Mouse (Mus musculus) hindbrain, postnatal 0 days (tissue): ENCODE measurements around the gene Slc22a14. TPM values are rescaled to one million over a fixed set of nuclear protein-coding genes. Genes with fewer than 3 reads are reported as not detected.

Experiments
- ATAC-seq: fragments of 200-750 bp; cut with Nextera tagmentation; 2 replicates; pipeline ENCODE4 v1.8.0; 2017; ENCODE audit warnings: mild to moderate bottlenecking, moderate TSS enrichment, moderate library complexity
- DNase-seq: peaks from one replicate; pipeline ENCODE4 v3.0.0-alpha.2; 2015; ENCODE audit warnings: low spot score
- H3K27ac ChIP-seq: fragments of 300-500 bp; sonication (generic); 2 replicates; pipeline ENCODE4 v1.5.1; 2014; ENCODE audit warnings: mild to moderate bottlenecking
- H3K27me3 ChIP-seq: fragments of 300-500 bp; sonication (generic); 2 replicates; pipeline ENCODE4 v1.6.1; 2014; ENCODE audit warnings: low read length, mixed read lengths; ENCODE audit not compliant: insufficient read depth
- H3K36me3 ChIP-seq: fragments of 300-500 bp; sonication (generic); 2 replicates; pipeline ENCODE4 v1.6.1; 2014; ENCODE audit warnings: low read length, mixed read lengths; ENCODE audit not compliant: insufficient read depth
- H3K4me1 ChIP-seq: fragments of 300-500 bp; sonication (generic); 2 replicates; pipeline ENCODE4 v1.6.1; 2014; ENCODE audit warnings: antibody characterized with exemption, low read length, mixed read lengths; ENCODE audit not compliant: insufficient read depth
- H3K4me2 ChIP-seq: fragments of 300-500 bp; sonication (generic); 2 replicates; pipeline ENCODE4 v1.6.1; 2014; ENCODE audit warnings: low read depth, mild to moderate bottlenecking, low read length, moderate library complexity, mixed read lengths
- H3K4me3 ChIP-seq: fragments of 300-500 bp; sonication (generic); 2 replicates; pipeline ENCODE4 v1.5.1; 2014; ENCODE audit warnings: low read length
- H3K9ac ChIP-seq: fragments of 300-500 bp; sonication (generic); replicated peaks from 2 replicates; pipeline ENCODE4 v1.6.1; 2014; ENCODE audit warnings: mild to moderate bottlenecking, low read length, moderate library complexity, mixed read lengths
- H3K9me3 ChIP-seq: fragments of 300-500 bp; sonication (generic); 2 replicates; pipeline ENCODE4 v1.6.1; 2016; ENCODE audit warnings: low read length, mixed read lengths
- CTCF ChIP-seq: IDR thresholded peaks from 2 replicates; pipeline ENCODE4 v1.5.1; 2016; ENCODE audit warnings: antibody characterized with exemption, control low read depth, low read depth
- WGBS: fragments of 180-500 bp; shearing (Covaris S2); extraction: QIAGEN DNeasy Blood & Tissue Kit; methylation state at CpG from one replicate; pipeline ENCODE4 v1.1.7; 2014; 5-methylcytosine and 5-hydroxymethylcytosine counted together
- polyA plus RNA-seq: library from polyadenylated mRNA; unstranded; fragments of >200 nt; fragmentation: Nextera tagmentation; extraction: Ambion mirVana; gene quantifications from 2 replicates; pipeline ENCODE4 v1.2.1, GENCODE M21; 2015
- total RNA-seq: library from RNA; depleted of rRNA; stranded (reverse); fragments of >200 nt; gene quantifications from 2 replicates; pipeline ENCODE4 v1.2.3, GENCODE M21; 2014

The Slc22a14 gene
- total and polyA plus RNA-seq, 2 experiments from 2014 or later: not detected

DNA sequence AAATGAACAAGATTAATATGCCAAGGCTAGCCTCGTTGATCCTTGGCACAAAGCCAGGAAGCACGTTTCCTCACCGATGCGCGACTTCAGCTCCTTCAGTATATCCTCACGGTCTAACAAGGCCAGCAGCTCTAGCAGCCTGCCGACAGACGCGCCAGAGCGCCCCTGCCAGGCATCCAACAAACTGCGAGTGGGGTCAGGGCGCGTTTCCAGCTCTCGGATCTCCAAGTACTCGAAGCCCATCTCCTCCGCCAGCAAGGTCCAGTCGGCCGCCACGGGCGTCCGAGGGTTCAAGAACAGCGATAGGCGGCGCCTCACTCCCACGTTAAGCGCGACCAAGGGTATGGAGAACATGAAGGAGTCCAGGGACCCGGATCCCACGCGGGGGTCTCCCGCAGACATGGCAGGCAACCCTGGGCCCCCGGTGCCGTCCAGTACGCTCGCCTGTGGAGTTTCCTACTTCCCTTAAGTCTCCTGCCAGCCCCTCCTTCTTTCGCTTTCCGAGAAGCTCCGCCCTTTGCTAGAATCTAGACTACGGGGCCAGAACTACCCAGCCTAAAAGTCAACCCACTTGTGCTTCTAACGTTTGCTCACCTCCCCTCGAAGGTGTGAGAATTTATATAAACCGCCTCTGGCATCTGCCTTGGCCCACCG lies 25.7 kb downstream of the Slc22a14 start, which contains the start of gene Acaa1a:
Acaa1a (plus strand) TSS at position 119 of the 654 bp plus-strand sequence.
- no peaks in the 10 kb centered on the region for H3K9me3 ChIP-seq
- H3K4me2 ChIP-seq: peak within 1 kb of the TSS; percentile 74
- ATAC-seq (no peak), DNase-seq (peak; percentile 70)
- peak within 1 kb of the TSS; percentile 64 for H3K4me3 ChIP-seq
- H3K9ac ChIP-seq: peak within 1 kb of the TSS; percentile 64
- peaks cover 5% of the 10 kb centered on the region; the same call in 1 of the 2 replicates for H3K36me3 ChIP-seq
- H3K27ac ChIP-seq: peak within 1 kb of the TSS; percentile 88
- H3K4me1 ChIP-seq: peaks cover 13% of the 10 kb centered on the region
- 1% methylated on average over 43 of the region's 43 CpGs for WGBS
- no peaks in the 10 kb centered on the region for H3K27me3 ChIP-seq
- TF ChIP-seq CTCF: peak; percentile 57

DNA sequence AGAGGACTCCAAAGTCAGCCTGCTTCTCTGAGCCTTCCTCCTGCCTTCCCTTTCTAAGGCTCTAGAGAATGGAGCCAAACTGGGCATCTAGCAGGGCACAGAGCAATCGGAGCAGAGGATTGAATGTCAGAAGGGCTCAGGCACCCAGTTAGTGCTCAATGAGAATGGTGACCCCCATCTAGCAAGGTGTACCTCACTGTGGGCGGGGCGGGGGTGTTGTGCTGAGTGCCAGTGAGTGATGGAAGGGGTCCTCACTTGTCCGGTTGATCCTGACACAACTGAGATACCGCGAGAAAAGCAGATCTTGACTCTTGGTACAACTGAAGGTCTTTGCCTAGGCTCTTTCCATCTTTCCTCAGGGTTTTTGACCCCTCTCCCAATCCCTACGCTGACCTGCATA lies 26.2 kb downstream of the Slc22a14 start:
- no peak for ATAC-seq
- Histone ChIP-seq H3K27me3 (no peaks in the 10 kb centered on the region), H3K4me3 (peak overlapping the region; percentile 64), H3K36me3 (no peaks in the 10 kb centered on the region; the same call in 1 of the 2 replicates), H3K9me3 (no peaks in the 10 kb centered on the region), H3K9ac (peak overlapping the region; percentile 47; the same call in 1 of the 2 replicates), H3K4me1 (peaks cover 18% of the 10 kb centered on the region), H3K27ac (no peak overlapping the region; the same call in 1 of the 2 replicates), H3K4me2 (peak overlapping the region; percentile 74)
- TF ChIP-seq CTCF: no peak
- DNase-seq: no peak
- WGBS: 62% methylated on average over 7 of the region's 7 CpGs

GRCm38 (mm10) chr9:119338350-119338749 lies 27.0 kb downstream of the Slc22a14 start:
- Histone ChIP-seq H3K9me3 (no peaks in the 10 kb centered on the region), H3K4me1 (peaks cover 19% of the 10 kb centered on the region), H3K27me3 (no peaks in the 10 kb centered on the region), H3K36me3 (no peaks in the 10 kb centered on the region), H3K4me3 (no peak overlapping the region), H3K9ac (no peak overlapping the region), H3K27ac (no peak overlapping the region), H3K4me2 (no peak overlapping the region)
- 92% methylated on average over 3 of the region's 3 CpGs for WGBS
- no peak for ATAC-seq
- DNase-seq: no peak
- no peak for TF ChIP-seq CTCF

DNA sequence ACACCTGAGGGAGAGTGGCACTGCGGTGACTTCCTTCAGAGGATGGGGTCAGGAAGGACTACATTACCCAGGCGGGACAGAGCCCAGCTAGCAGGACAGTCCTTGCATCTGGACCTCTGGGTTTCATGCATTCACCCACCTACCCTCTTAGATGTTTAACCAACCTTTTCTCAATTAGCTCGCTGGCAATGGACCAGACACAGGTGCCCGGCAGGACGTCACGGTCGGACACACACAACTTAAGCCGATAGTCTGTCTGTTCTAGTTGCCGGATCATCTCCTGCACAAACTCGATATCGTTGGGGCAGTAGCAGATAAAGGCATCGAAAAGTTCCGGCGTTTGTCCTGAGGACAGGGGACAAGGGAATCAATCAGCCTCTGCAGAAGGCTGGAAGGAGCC lies 27.5 kb downstream of the Slc22a14 start:
- WGBS: 90% methylated on average over 14 of the region's 14 CpGs
- Histone ChIP-seq H3K27me3 (no peaks in the 10 kb centered on the region), H3K36me3 (no peaks in the 10 kb centered on the region), H3K27ac (no peak overlapping the region), H3K4me3 (no peak overlapping the region), H3K9me3 (no peaks in the 10 kb centered on the region), H3K4me1 (peaks cover 19% of the 10 kb centered on the region), H3K4me2 (no peak overlapping the region), H3K9ac (no peak overlapping the region)
- no peak for TF ChIP-seq CTCF
- ATAC-seq: no peak
- DNase-seq: no peak

DNA sequence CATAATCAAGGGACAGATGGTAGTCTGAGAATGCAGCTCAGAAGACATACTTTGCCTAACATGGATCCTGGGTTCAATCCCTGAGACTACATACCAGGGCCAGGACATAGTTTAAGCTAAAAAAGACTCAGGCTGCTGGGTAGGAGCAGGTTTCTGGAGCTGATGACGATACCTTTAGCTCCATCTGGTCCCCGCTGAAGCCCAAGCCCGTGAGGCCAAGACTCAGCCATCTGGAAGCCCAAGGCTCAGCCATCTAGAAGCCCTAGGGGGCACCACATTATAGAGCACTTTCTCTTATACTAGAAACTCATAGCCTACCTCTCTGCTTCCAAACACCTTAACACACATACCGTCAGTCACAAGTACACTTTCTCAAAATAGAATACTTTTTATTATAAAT lies 29.8 kb downstream of the Slc22a14 start:
- WGBS: 77% methylated on average over 4 of the region's 4 CpGs
- Histone ChIP-seq H3K27ac (no peak overlapping the region), H3K4me3 (no peak overlapping the region), H3K36me3 (no peaks in the 10 kb centered on the region), H3K9ac (no peak overlapping the region), H3K9me3 (no peaks in the 10 kb centered on the region), H3K27me3 (no peaks in the 10 kb centered on the region), H3K4me1 (peaks cover 11% of the 10 kb centered on the region), H3K4me2 (no peak overlapping the region)
- no peak for TF ChIP-seq CTCF
- ATAC-seq (no peak), DNase-seq (no peak)

- Histone ChIP-seq H3K36me3 (no peaks in the 10 kb centered on the region), H3K27ac (no peak overlapping the region), H3K4me2 (no peak overlapping the region), H3K9ac (no peak overlapping the region), H3K4me3 (no peak overlapping the region), H3K27me3 (no peaks in the 10 kb centered on the region), H3K9me3 (no peaks in the 10 kb centered on the region), H3K4me1 (peaks cover 11% of the 10 kb centered on the region)
- DNase-seq: no peak
- no peak for ATAC-seq
- no peak for TF ChIP-seq CTCF
- WGBS: 83% methylated on average over 2 of the region's 2 CpGs
These were observed 30.5 kb downstream of the Slc22a14 start for GRCm38 (mm10) chr9:119334834-119335233.

GRCm38 (mm10) chr9:119334324-119334723 lies 31.0 kb downstream of the Slc22a14 start:
- peaks cover 8% of the 10 kb centered on the region for H3K4me1 ChIP-seq
- H3K4me2 ChIP-seq: no peak overlapping the region
- no peaks in the 10 kb centered on the region for H3K36me3 ChIP-seq
- no peak overlapping the region for H3K4me3 ChIP-seq
- TF ChIP-seq CTCF: no peak
- WGBS: 59% methylated on average over 10 of the region's 10 CpGs
- no peaks in the 10 kb centered on the region for H3K27me3 ChIP-seq
- no peak for ATAC-seq
- DNase-seq: no peak
- no peaks in the 10 kb centered on the region for H3K9me3 ChIP-seq
- H3K27ac ChIP-seq: no peak overlapping the region
- H3K9ac ChIP-seq: no peak overlapping the region
